Mouse (Mus musculus): ENCODE results near the gene Fcrla.

DNA sequence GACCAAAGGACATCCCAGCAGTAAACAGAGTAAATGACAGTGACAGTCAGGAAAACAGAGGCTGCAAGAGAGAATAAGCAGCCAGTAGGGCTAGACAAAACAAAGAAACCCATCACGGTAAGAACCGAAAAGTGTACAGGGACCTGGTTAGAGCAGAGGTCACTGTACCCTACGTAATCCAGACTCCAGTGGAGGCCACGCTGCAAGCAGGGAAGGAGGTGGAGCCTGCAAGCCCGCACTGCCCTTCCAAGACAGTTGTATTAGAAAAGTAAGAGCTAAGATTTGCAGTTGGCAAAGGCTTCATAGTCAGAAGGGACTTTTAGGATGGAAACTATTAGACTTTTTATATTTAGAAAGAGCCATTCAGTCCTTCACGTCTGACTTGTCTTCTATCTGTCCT, 442 bp downstream of the Fcrla start:
- TF ChIP-seq POLR2A (IDR thresholded peaks at IDR 0.05; ENCODE audit: low read depth, low read length) (no peak), CTCF (conservative IDR thresholded peaks at IDR 0.05; ENCODE audit: insufficient read depth, insufficient read length, low read depth, low read length) (no peak)
